ENCODE assay signal across 8 mouse cellular contexts in genomic region chr19:36183127-36183526, GRCm38 (mm10).
DNase-seq lines count a peak whose midpoint lies in the region; ATAC-seq lines count a peak whose summit lies in the region.

No protein-coding gene starts in this region.

- peak; percentile 59 for DNase-seq in urinary bladder, postnatal 14 days (ENCODE audit: low spot score)
- no peak for DNase-seq in urinary bladder, adult 2 months (ENCODE audit: low spot score)
- peak; percentile 12 for DNase-seq in gonadal fat pad, adult 2 months (ENCODE audit: low read depth)
- peak; percentile 70 to 78 for DNase-seq in left cerebral cortex, postnatal 14 days (ENCODE audit: low spot score in 2 of 2)
- peak; percentile 91 for DNase-seq in midbrain, embryonic 11.5 days (ENCODE audit: low spot score, missing footprints)
- DNase-seq in spleen, postnatal 10 days (ENCODE audit: low spot score in 2 of 2), result peak; percentile 21 to 73

- intact Hi-C loops in left cerebral cortex, postnatal 14 days (cut with DNase I), result loop anchor here (1.0 kb wide), 1 partner anchor 257 kb away; no protein-coding TSS in a partner anchor

- H3K27me3 ChIP-seq in intestine, embryonic 16.5 days (replicated peaks; ENCODE audit: control insufficient read depth, insufficient read depth, low read length), result no peaks in the 10 kb centered on the region
- H3K27me3 ChIP-seq in midbrain, embryonic 11.5 days (ENCODE audit: control insufficient read depth, insufficient read depth, low read length), result no peaks in the 10 kb centered on the region

- H3K4me3 ChIP-seq in intestine, embryonic 16.5 days (ENCODE audit: low read length), result no peak overlapping the region
- H3K4me3 ChIP-seq in midbrain, embryonic 11.5 days (ENCODE audit: low read depth, low read length), result no peak overlapping the region

- peak; percentile 99 for ATAC-seq in common myeloid progenitor, adult 5-6 weeks (replicated peaks; ENCODE audit: low read depth, poor library complexity, severe bottlenecking)
- ATAC-seq in intestine, embryonic 16.5 days, result peak; percentile 87
- ATAC-seq in midbrain, embryonic 11.5 days (ENCODE audit: low FRiP score), result peak; percentile 77; the same call in 1 of the 2 replicates

- H3K9ac ChIP-seq in intestine, embryonic 16.5 days (ENCODE audit: low read depth, low read length), result no peak overlapping the region
- no peak overlapping the region for H3K9ac ChIP-seq in midbrain, embryonic 11.5 days (ENCODE audit: low read length)

- H3K4me2 ChIP-seq in intestine, embryonic 16.5 days (ENCODE audit: low read depth, low read length), result no peak overlapping the region
- H3K4me2 ChIP-seq in midbrain, embryonic 11.5 days, result no peak overlapping the region

- H3K36me3 ChIP-seq in intestine, embryonic 16.5 days (ENCODE audit: control insufficient read depth, insufficient read depth, low read length), result no peaks in the 10 kb centered on the region
- H3K36me3 ChIP-seq in midbrain, embryonic 11.5 days (ENCODE audit: control insufficient read depth, insufficient read depth, low read length), result no peaks in the 10 kb centered on the region

- no peaks in the 10 kb centered on the region for H3K4me1 ChIP-seq in intestine, embryonic 16.5 days (ENCODE audit: control insufficient read depth, insufficient read depth, low read length)
- H3K4me1 ChIP-seq in midbrain, embryonic 11.5 days (ENCODE audit: control insufficient read depth, insufficient read depth, low read length), result no peaks in the 10 kb centered on the region

- no peak overlapping the region for H3K27ac ChIP-seq in intestine, embryonic 16.5 days (ENCODE audit: low read length)
- no peak overlapping the region for H3K27ac ChIP-seq in midbrain, embryonic 11.5 days (ENCODE audit: low read depth, low read length)

- H3K9me3 ChIP-seq in intestine, embryonic 16.5 days (ENCODE audit: control insufficient read depth, low read length), result no peaks in the 10 kb centered on the region
- no peaks in the 10 kb centered on the region for H3K9me3 ChIP-seq in midbrain, embryonic 11.5 days (ENCODE audit: control insufficient read depth, low read length)

- WGBS in intestine, embryonic 16.5 days, result 20% methylated on average over 2 of the region's 2 CpGs
- 33% methylated on average over 2 of the region's 2 CpGs for WGBS in midbrain, embryonic 11.5 days
